8 mouse cellular contexts compared by ENCODE assay signal in the genomic region with DNA sequence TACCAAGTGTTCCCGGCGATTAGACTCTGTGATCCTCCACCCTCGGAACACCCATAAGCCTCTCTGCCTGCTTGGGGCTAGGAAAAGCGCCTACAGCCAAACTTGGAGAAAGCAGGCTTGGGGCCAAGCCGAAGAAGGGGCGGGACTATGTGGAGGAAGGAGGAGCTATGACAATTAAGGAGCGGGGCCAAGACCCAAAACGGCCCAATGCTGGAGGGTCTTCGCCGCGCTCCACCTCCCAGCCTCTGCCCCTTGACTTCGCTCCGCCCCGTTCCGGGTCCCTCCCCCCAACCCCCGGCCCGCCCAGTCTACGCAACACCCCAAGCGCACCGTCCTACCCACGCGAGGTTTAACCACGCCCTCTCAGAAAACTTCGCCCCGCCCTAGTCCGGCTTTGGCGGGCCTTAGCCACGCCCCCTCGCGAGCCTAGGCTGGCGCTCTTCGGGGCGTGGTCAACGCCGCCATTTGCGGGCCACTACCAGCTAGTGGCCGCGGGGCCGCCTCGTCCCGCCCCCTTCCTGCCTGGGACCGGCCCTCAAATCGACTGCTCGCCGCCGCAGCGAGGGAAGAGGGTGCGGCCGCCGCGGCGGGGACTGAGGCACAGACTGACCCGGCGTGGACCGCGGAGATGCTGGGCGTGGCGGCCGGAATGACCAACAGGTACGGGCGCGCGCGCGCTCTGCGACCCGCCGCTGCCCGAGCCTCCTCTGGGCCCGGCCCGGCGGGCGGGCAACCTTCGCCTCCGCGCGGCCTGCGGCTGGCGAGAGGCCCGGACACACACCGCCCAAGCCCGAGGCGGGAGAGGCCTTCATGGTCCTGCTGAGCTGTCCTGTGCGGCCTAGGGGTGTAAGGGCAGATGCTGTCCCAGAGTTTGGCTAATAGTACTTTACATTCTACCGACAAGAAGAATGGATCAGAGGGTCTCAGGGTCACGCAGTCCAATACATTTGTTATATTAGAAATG. TPM values are rescaled to one million over a fixed set of nuclear protein-coding genes. Genes with fewer than 3 reads are reported as not detected.
A peak's percentile ranks its signal among the peaks of the same experiment; 100 is the strongest.
DNase-seq lines count a peak whose midpoint lies in the region; ATAC-seq and TF ChIP-seq lines count a peak whose summit lies in the region.

Lims1 (plus strand) TSS at position 439 of the 964 bp plus-strand sequence.

- peak within 1 kb of the TSS; percentile 83 for H3K4me3 ChIP-seq in bone marrow macrophage, adult 2 months (ENCODE audit: insufficient read depth, low read length)
- H3K4me3 ChIP-seq in embryonic fibroblast, embryonic 13.5 days (ENCODE audit: insufficient read depth, low read length) = peak within 1 kb of the TSS; percentile 85
- peak within 1 kb of the TSS; percentile 75 for H3K4me3 ChIP-seq in kidney, embryonic 14.5 days (ENCODE audit: low read length)
- peak within 1 kb of the TSS; percentile 97 for H3K4me3 ChIP-seq in limb, embryonic 15.5 days

- no peaks in the 10 kb centered on the region for H3K9me3 ChIP-seq in kidney, embryonic 14.5 days (ENCODE audit: control insufficient read depth, low read length)
- no peaks in the 10 kb centered on the region for H3K9me3 ChIP-seq in limb, embryonic 15.5 days

- peak within 1 kb of the TSS; percentile 86 for H3K9ac ChIP-seq in kidney, embryonic 14.5 days (ENCODE audit: low read depth, low read length)
- peak within 1 kb of the TSS; percentile 74 for H3K9ac ChIP-seq in limb, embryonic 15.5 days

- ATAC-seq in kidney, embryonic 14.5 days (ENCODE audit: low FRiP score, low TSS enrichment) = peak; percentile 99
- peak; percentile 99 for ATAC-seq in limb, embryonic 15.5 days (ENCODE audit: insufficient number of reproducible peaks, low FRiP score, low TSS enrichment, low read depth)

- no peaks in the 10 kb centered on the region for H3K27me3 ChIP-seq in kidney, embryonic 14.5 days (ENCODE audit: control insufficient read depth, insufficient read depth, low read length)
- no peaks in the 10 kb centered on the region for H3K27me3 ChIP-seq in limb, embryonic 15.5 days

- no peak for TF ChIP-seq POLR2A in bone marrow macrophage, adult 2 months (IDR thresholded peaks at IDR 0.05; ENCODE audit: borderline replicate concordance, low read depth, low read length)
- TF ChIP-seq POLR2A in embryonic fibroblast, embryonic 13.5 days (IDR thresholded peaks at IDR 0.05; ENCODE audit: low read depth, low read length) = peak; percentile 96

- WGBS in kidney, embryonic 14.5 days = under 1% methylated on average over 75 of the region's 86 CpGs
- WGBS in limb, embryonic 15.5 days = under 1% methylated on average over 73 of the region's 86 CpGs

- peak within 1 kb of the TSS; percentile 52 for H3K4me2 ChIP-seq in kidney, embryonic 14.5 days (replicated peaks; ENCODE audit: low read depth, low read length)
- peak within 1 kb of the TSS; percentile 56 for H3K4me2 ChIP-seq in limb, embryonic 15.5 days

- peak within 1 kb of the TSS; percentile 88 for H3K27ac ChIP-seq in bone marrow macrophage, adult 2 months (ENCODE audit: insufficient read depth, low read depth, low read length)
- peak within 1 kb of the TSS; percentile 99 for H3K27ac ChIP-seq in embryonic fibroblast, embryonic 13.5 days (ENCODE audit: insufficient read depth, low read length)
- peak within 1 kb of the TSS; percentile 81 for H3K27ac ChIP-seq in kidney, embryonic 14.5 days (ENCODE audit: low read depth, low read length)
- peak within 1 kb of the TSS; percentile 92 for H3K27ac ChIP-seq in limb, embryonic 15.5 days

- TF ChIP-seq CTCF in bone marrow macrophage, adult 2 months (IDR thresholded peaks at IDR 0.05; ENCODE audit: low read depth, low read length) = no peak
- TF ChIP-seq CTCF in embryonic fibroblast, embryonic 13.5 days (IDR thresholded peaks at IDR 0.05; ENCODE audit: borderline replicate concordance, insufficient read depth, low read length) = no peak

- peak; percentile 99 for DNase-seq in A20 (ENCODE audit: low read depth, low spot score)
- peak; percentile 98 to 99 for DNase-seq in heart, adult 9 months (ENCODE audit: low spot score in 2 of 2)
- peak; percentile 94 to 99 for DNase-seq in monocyte, adult 2 months (ENCODE audit: low read depth in 1 of 2, low spot score in 2 of 2)
- DNase-seq in spleen, postnatal 36 days (ENCODE audit: low spot score in 2 of 2) = peak; percentile 98

- peaks cover 30% of the 10 kb centered on the region for H3K4me1 ChIP-seq in bone marrow macrophage, adult 2 months (ENCODE audit: control insufficient read depth, insufficient read depth, low read length)
- peaks cover 8% of the 10 kb centered on the region for H3K4me1 ChIP-seq in embryonic fibroblast, embryonic 13.5 days (ENCODE audit: control insufficient read depth, insufficient read depth, low read length)
- peaks cover 11% of the 10 kb centered on the region; the same call in 1 of the 2 replicates for H3K4me1 ChIP-seq in kidney, embryonic 14.5 days (ENCODE audit: control insufficient read depth, insufficient read depth, low read length)
- H3K4me1 ChIP-seq in limb, embryonic 15.5 days = peaks cover 16% of the 10 kb centered on the region; the same call in 1 of the 2 replicates

- no peaks in the 10 kb centered on the region for H3K36me3 ChIP-seq in kidney, embryonic 14.5 days (ENCODE audit: control insufficient read depth, insufficient read depth, low read length)
- H3K36me3 ChIP-seq in limb, embryonic 15.5 days = no peaks in the 10 kb centered on the region

RNA-seq across cellular contexts. Expression of gene Lims1, which starts in this region (rescaled TPM):
- polyA plus RNA-seq in bone marrow macrophage, adult 2 months (2012; ENCODE audit: insufficient read depth, insufficient read length, missing spikeins) = 81.4 and 82.5 TPM in 2 replicates
- polyA plus RNA-seq in embryonic fibroblast, embryonic 13.5 days (2011; ENCODE audit: insufficient read length, low read depth, missing spikeins) = 160 and 170 TPM in 2 replicates
- 112 and 131 TPM in 2 replicates for polyA plus RNA-seq in kidney, embryonic 14.5 days (2014; fragmentation: Nextera tagmentation; extraction: Ambion mirVana)
- polyA plus RNA-seq in limb, embryonic 15.5 days (2015; fragmentation: Nextera tagmentation; extraction: Ambion mirVana) = 120 and 141 TPM in 2 replicates

Comparison
In these comparisons a context has a peak if more than half of its experiments do, and no peak if none do; other contexts are left out.
1. Peak in every context shown above with its lines: DNase-seq, ATAC-seq, H3K4me3 ChIP-seq and H3K27ac ChIP-seq.